Mouse (Mus musculus): ENCODE measurements at regions not wholly inside any gene's neighbourhood (a gene's known extent, or its start where the extent isn't known, plus 50 kb on each side); places are given as distances from the start of the nearest gene placed in this dataset.

DNA sequence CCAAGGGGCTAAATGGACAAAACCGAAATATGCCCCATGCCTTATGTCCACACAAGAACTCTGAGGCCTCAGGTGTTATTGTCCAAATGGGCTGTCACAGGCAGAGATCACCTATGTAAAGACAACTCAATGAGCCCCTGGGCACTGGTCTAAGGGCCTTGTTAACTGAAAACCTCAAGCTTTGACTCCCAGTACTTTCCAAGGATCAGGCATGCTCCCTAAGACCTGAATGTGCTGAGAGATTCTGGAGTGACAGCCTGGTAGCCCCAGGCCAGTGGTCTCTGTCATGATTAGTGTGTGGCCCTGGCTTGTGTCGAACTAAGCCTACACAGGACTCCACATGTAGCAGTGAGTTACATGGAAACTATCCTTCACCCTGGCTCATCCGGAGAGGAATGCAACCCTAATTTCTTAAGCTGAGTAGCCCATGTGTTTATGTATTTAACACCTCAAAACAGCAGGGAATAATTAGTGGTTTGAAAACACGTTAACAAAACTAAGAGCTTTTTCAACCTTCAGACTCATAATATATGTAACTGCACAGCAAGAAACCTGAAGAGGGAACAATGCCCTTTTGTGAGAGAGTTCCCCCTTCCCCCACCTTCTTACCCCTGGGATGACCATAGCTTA, 435.3 kb upstream of the Mki67 start:
- Histone ChIP-seq H3K27ac (replicated peaks) (peak overlapping the region; percentile 57), H3K9me3 (replicated peaks) (no peaks in the 10 kb centered on the region), H3K27me3 (ENCODE audit: low read depth, poor library complexity, severe bottlenecking) (no peaks in the 10 kb centered on the region; the same call in 1 of the 2 replicates), H3K36me3 (no peaks in the 10 kb centered on the region), H3K4me1 (peaks cover 22% of the 10 kb centered on the region), H3K4me3 (no peak overlapping the region)
- WGBS = 36% methylated on average over 4 of the region's 4 CpGs
- no peak for DNase-seq (ENCODE audit: low spot score)

GRCm38 (mm10) chr7:136152470-136152869, 436.3 kb upstream of the Mki67 start:
- H3K27ac ChIP-seq (replicated peaks) = no peak overlapping the region; the same call in 1 of the 2 replicates
- H3K27me3 ChIP-seq (ENCODE audit: low read depth, poor library complexity, severe bottlenecking) = no peaks in the 10 kb centered on the region; the same call in 1 of the 2 replicates
- H3K4me1 ChIP-seq = peaks cover 22% of the 10 kb centered on the region
- no peaks in the 10 kb centered on the region for H3K9me3 ChIP-seq (replicated peaks)
- peak; percentile 54 for DNase-seq (ENCODE audit: low spot score)
- no peak overlapping the region for H3K4me3 ChIP-seq
- 38% methylated on average over 5 of the region's 5 CpGs for WGBS
- no peaks in the 10 kb centered on the region for H3K36me3 ChIP-seq

DNA sequence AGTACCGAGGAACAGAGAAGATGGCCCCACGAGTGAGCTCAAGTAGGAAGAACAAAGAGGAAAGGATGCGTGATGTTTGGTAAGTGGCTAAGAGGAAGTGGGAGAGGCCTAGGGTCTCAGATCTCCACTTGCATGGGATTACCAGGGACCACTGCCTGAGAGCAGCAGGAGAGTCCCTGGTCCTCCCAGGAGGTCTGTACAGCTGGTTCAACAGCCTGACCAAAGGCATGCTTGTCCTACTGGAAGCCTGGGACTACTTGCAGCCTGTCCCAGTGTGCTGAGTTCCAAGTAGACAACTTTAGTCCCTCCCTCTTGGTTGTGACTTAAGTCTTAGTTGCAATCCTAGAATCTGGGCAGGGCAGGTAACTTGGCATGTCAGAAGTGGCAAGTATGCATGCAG, 437.5 kb upstream of the Mki67 start:
- no peaks in the 10 kb centered on the region; the same call in 1 of the 2 replicates for H3K27me3 ChIP-seq (ENCODE audit: low read depth, poor library complexity, severe bottlenecking)
- H3K36me3 ChIP-seq = no peaks in the 10 kb centered on the region
- peaks cover 22% of the 10 kb centered on the region for H3K4me1 ChIP-seq
- DNase-seq (ENCODE audit: low spot score) = no peak
- WGBS = 68% methylated on average over 3 of the region's 3 CpGs
- H3K27ac ChIP-seq (replicated peaks) = no peak overlapping the region
- no peak overlapping the region for H3K4me3 ChIP-seq
- H3K9me3 ChIP-seq (replicated peaks) = no peaks in the 10 kb centered on the region

DNA sequence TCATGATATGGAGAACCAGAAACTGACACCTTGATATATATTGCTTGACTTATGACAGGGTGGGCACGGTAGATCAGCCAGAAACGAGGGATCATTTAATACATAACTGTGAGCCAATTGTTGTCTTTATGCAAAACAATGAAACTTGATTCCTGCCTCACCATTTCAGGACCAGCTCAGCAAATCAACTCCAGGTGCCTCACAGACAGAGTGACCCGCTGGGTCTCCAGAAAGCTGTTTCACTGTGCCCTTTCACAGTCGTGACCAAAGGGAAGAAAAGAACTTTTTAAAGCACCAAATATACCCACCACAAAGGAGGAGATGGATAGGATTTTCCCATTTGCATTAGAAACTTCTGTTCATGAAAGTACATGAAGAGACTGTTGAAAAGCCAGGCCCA, 443.0 kb upstream of the Mki67 start:
- Histone ChIP-seq H3K27me3 (ENCODE audit: low read depth, poor library complexity, severe bottlenecking) (no peaks in the 10 kb centered on the region; the same call in 1 of the 2 replicates), H3K4me1 (peaks cover 3% of the 10 kb centered on the region; the same call in 1 of the 2 replicates), H3K9me3 (replicated peaks) (no peaks in the 10 kb centered on the region), H3K27ac (replicated peaks) (no peak overlapping the region), H3K36me3 (no peaks in the 10 kb centered on the region), H3K4me3 (no peak overlapping the region)
- WGBS = 45% methylated on average over 4 of the region's 4 CpGs
- DNase-seq (ENCODE audit: low spot score) = no peak

DNA sequence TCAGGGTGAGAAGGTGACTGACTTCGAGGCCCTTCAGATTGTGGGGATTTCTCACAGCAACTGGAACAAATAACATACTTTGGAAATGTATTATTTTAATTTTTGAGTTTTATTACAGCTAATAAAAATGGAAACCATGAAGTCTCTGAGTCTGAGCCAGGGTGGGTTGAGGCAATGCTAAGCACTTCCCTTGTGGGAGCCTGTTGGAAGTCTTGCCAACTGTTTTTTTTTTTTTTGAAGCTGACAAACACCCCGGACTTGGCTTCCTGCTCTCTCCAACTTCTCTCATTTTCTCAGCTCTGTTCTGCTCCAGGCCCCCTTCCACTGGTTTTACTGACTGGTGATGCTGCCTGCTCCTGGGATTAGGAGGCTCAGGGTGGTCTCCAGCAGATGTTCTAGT, 445.4 kb upstream of the Mki67 start:
- Histone ChIP-seq H3K36me3 (no peaks in the 10 kb centered on the region), H3K4me1 (peaks cover 3% of the 10 kb centered on the region; the same call in 1 of the 2 replicates), H3K9me3 (replicated peaks) (no peaks in the 10 kb centered on the region), H3K27ac (replicated peaks) (no peak overlapping the region), H3K4me3 (no peak overlapping the region), H3K27me3 (ENCODE audit: low read depth, poor library complexity, severe bottlenecking) (no peaks in the 10 kb centered on the region)
- WGBS = 84% methylated on average over 2 of the region's 2 CpGs
- DNase-seq (ENCODE audit: low spot score) = no peak

GRCm38 (mm10) chr7:136164834-136165233, 448.7 kb upstream of the Mki67 start:
- Histone ChIP-seq H3K27ac (replicated peaks) (no peak overlapping the region), H3K27me3 (ENCODE audit: low read depth, poor library complexity, severe bottlenecking) (no peaks in the 10 kb centered on the region), H3K36me3 (no peaks in the 10 kb centered on the region), H3K4me3 (no peak overlapping the region), H3K9me3 (replicated peaks) (no peaks in the 10 kb centered on the region), H3K4me1 (no peaks in the 10 kb centered on the region)
- 90% methylated on average over 5 of the region's 5 CpGs for WGBS
- DNase-seq (ENCODE audit: low spot score) = no peak

- no peaks in the 10 kb centered on the region for H3K4me1 ChIP-seq
- WGBS = 85% methylated on average over 3 of the region's 4 CpGs
- H3K27me3 ChIP-seq (ENCODE audit: low read depth, poor library complexity, severe bottlenecking) = no peaks in the 10 kb centered on the region
- no peak for DNase-seq (ENCODE audit: low spot score)
- H3K4me3 ChIP-seq = no peak overlapping the region
- no peaks in the 10 kb centered on the region for H3K36me3 ChIP-seq
- no peaks in the 10 kb centered on the region for H3K9me3 ChIP-seq (replicated peaks)
- no peak overlapping the region for H3K27ac ChIP-seq (replicated peaks)
Measured at GRCm38 (mm10) chr7:136169261-136169660, 453.1 kb upstream of the Mki67 start.

DNA sequence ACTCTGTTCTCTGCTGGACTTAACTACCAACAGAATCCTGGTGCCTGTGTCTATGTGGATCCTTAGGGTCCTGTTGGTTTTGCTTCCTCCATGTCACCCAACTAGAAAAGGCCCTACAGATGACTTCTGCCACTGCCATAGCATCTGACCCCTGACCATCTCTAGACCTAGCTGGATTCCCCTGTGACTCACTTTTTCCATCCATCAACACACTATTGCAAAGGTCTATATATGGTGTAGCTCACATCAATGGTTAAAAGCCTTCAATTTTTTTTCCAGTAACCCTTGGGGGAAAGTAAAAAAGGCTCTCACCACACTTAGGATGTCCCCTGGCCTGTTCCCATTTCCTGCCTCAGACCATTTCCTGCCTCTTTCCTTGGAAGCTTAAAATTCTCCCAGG, 460.2 kb upstream of the Mki67 start:
- peaks cover 9% of the 10 kb centered on the region; the same call in 1 of the 2 replicates for H3K9me3 ChIP-seq (replicated peaks)
- no peak overlapping the region for H3K4me3 ChIP-seq
- H3K27me3 ChIP-seq (ENCODE audit: low read depth, poor library complexity, severe bottlenecking) = peaks cover 5% of the 10 kb centered on the region; the same call in 1 of the 2 replicates
- H3K27ac ChIP-seq (replicated peaks) = no peak overlapping the region
- DNase-seq (ENCODE audit: low spot score) = no peak
- no peaks in the 10 kb centered on the region for H3K36me3 ChIP-seq
- peaks cover 9% of the 10 kb centered on the region; the same call in 1 of the 2 replicates for H3K4me1 ChIP-seq

DNA sequence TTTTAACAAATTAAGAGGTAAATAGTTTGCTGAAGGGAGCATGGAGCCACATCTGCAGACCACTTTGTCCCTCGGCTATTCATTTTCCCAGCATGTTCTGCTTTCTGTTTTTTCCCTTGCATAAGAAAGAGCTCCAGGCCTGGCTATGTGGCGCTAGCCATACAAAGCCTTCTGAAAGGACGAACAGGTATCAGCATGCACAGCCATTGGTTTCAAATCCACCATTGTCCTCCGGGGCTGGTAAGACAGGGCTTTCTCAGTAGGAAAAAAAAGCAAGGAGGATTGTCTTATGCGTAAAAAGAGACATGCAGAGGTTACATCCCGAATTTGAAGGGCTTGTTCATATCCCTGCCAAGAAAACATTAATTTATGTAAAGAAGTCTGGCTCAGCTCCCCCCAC, 464.8 kb upstream of the Mki67 start:
- no peak for DNase-seq (ENCODE audit: low spot score)
- Histone ChIP-seq H3K4me1 (peaks cover 10% of the 10 kb centered on the region; the same call in 1 of the 2 replicates), H3K27ac (replicated peaks) (no peak overlapping the region), H3K36me3 (no peaks in the 10 kb centered on the region), H3K9me3 (replicated peaks) (peaks cover 9% of the 10 kb centered on the region; the same call in 1 of the 2 replicates), H3K27me3 (ENCODE audit: low read depth, poor library complexity, severe bottlenecking) (peaks cover 10% of the 10 kb centered on the region; the same call in 1 of the 2 replicates), H3K4me3 (no peak overlapping the region)
- 47% methylated on average over 6 of the region's 6 CpGs for WGBS

GRCm38 (mm10) chr7:136182101-136182500, 465.9 kb upstream of the Mki67 start:
- no peak overlapping the region for H3K4me3 ChIP-seq
- H3K36me3 ChIP-seq = no peaks in the 10 kb centered on the region
- H3K9me3 ChIP-seq (replicated peaks) = peaks cover 9% of the 10 kb centered on the region; the same call in 1 of the 2 replicates
- no peak for DNase-seq (ENCODE audit: low spot score)
- 91% methylated on average over 5 of the region's 5 CpGs for WGBS
- H3K27me3 ChIP-seq (ENCODE audit: low read depth, poor library complexity, severe bottlenecking) = peaks cover 10% of the 10 kb centered on the region; the same call in 1 of the 2 replicates
- no peak overlapping the region for H3K27ac ChIP-seq (replicated peaks)
- peaks cover 10% of the 10 kb centered on the region; the same call in 1 of the 2 replicates for H3K4me1 ChIP-seq

GRCm38 (mm10) chr7:136196424-136197160, 480.4 kb upstream of the Mki67 start:
- no peaks in the 10 kb centered on the region for H3K4me1 ChIP-seq
- 89% methylated on average over 17 of the region's 17 CpGs for WGBS
- H3K36me3 ChIP-seq = no peaks in the 10 kb centered on the region
- no peak overlapping the region for H3K4me3 ChIP-seq
- no peaks in the 10 kb centered on the region for H3K9me3 ChIP-seq (replicated peaks)
- DNase-seq (ENCODE audit: low spot score) = no peak
- H3K27ac ChIP-seq (replicated peaks) = no peak overlapping the region
- H3K27me3 ChIP-seq (ENCODE audit: low read depth, poor library complexity, severe bottlenecking) = no peaks in the 10 kb centered on the region

DNA sequence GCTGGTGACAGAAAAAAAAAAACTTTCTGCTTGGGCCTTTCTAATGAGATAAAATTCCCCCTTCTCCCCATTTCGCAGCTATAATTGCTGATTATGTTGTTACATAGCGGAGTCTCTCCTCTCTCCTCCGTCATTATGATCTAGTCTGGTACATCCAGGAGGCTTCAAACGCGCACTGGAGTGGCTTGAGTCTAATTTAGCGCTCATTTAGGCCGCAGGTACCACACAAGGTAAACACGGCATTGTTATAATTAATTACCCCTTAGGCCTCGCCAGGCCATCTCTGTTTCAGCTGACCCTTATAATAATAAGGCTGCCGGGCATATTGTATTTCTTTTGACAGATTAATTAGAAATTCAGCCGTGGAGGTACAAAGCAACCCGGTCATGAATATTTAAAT, 492.7 kb upstream of the Mki67 start:
- Histone ChIP-seq H3K4me1 (peaks cover 32% of the 10 kb centered on the region), H3K4me3 (no peak overlapping the region), H3K27ac (replicated peaks) (peak overlapping the region; percentile 90; the same call in 1 of the 2 replicates), H3K9me3 (replicated peaks) (no peaks in the 10 kb centered on the region), H3K27me3 (ENCODE audit: low read depth, poor library complexity, severe bottlenecking) (peaks cover 31% of the 10 kb centered on the region), H3K36me3 (no peaks in the 10 kb centered on the region)
- no peak for DNase-seq (ENCODE audit: low spot score)
- WGBS = 69% methylated on average over 12 of the region's 12 CpGs
